Mouse (Mus musculus) bone marrow macrophage, adult 2 months (primary cell): Measurements from ENCODE around the gene Fh1. TPM values are rescaled to one million over a fixed set of nuclear protein-coding genes. Genes with fewer than 3 reads are reported as not detected.

ENCODE experiments used
- H3K27ac ChIP-seq: 2 replicates; pipeline ENCODE4 v1.5.1; 2012; ENCODE audit warnings: low read depth, low read length; ENCODE audit not compliant: insufficient read depth
- H3K4me1 ChIP-seq: 2 replicates; pipeline ENCODE4 v1.6.1; 2012; ENCODE audit warnings: low read length; ENCODE audit not compliant: control insufficient read depth, insufficient read depth
- H3K4me3 ChIP-seq: 2 replicates; pipeline ENCODE4 v1.5.1; 2012; ENCODE audit warnings: mild to moderate bottlenecking, low read length, moderate library complexity; ENCODE audit not compliant: insufficient read depth
- CTCF ChIP-seq: IDR thresholded peaks from 2 replicates; pipeline ENCODE4 v1.5.1; 2012; ENCODE audit warnings: low read depth, mild to moderate bottlenecking, low read length, moderate library complexity
- POLR2A ChIP-seq: IDR thresholded peaks from 2 replicates; pipeline ENCODE4 v1.6.1; 2012; ENCODE audit warnings: mild to moderate bottlenecking, low read depth, low read length, borderline replicate concordance
- polyA plus RNA-seq: library from polyadenylated mRNA; stranded (reverse); fragments of >200 nt; gene quantifications from 2 replicates; pipeline ENCODE4 v1.2.4, GENCODE M21; 2012; ENCODE audit not compliant: missing spikeins, insufficient read depth, insufficient read length

Gene Fh1
- polyA plus RNA-seq, 1 experiment, result 185 TPM

DNA sequence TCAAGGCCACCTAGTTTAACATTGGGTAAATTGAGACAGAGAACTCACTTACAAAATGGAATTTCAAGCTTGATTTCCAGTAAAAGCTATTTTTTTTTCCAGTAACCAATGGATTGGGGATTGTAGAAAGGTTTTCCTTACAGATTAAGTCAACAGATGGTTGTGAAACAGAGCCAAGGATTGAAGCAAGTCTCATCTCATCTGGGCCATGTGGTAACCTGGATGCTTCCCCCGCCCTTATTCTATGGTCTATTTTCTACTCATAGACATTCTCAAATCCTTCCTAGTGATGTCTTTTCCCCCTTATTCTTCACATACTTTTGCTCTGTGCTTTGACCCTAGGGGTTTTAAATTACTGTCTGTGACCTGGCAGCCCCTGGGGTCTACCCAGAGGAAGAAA, 70.8 kb downstream of the Fh1 start:
- TF ChIP-seq POLR2A (no peak), CTCF (no peak)
- Histone ChIP-seq H3K4me3 (no peak overlapping the region), H3K4me1 (no peaks in the 10 kb centered on the region), H3K27ac (no peak overlapping the region)

DNA sequence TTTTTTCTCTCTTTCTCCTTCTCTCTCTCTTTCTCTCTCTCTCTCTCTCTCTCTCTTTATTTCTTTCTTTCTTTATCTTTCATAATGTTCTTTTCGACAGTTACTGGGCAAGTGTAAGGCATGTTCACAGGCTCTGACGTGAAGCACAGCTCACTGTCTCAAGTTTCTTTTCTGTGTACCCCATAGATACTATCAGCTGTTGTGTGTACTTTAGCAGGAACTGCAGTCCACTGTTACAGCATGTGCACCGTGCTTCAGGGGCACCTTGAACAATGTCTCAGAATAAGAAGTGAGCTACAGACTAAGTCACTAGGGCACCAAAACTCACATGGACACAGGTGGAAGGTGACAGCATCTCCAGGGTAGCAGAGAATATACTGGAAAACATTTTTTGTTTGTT, 73.0 kb downstream of the Fh1 start:
- no peak overlapping the region for H3K4me3 ChIP-seq
- no peak overlapping the region for H3K27ac ChIP-seq
- TF ChIP-seq POLR2A (no peak), CTCF (no peak)
- H3K4me1 ChIP-seq, result no peaks in the 10 kb centered on the region

DNA sequence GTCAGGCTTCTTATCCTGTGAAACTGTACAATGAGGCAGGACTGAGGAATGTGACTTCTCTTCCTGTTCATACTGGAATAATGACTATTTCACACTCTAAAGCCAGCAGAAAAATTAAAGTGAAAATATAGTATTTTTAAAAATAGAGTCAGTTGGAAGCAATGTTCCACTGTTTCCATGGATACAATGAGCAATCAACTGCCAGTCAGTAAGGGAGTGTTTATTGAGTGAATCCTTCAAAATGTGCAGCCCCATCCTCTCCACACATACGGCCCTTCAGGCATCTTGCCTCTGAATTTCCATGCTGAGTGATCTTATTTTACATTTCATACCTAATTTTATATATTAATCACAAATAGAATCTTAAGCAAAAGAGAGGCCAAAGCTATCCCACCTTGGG, 74.8 kb downstream of the Fh1 start:
- Histone ChIP-seq H3K27ac (no peak overlapping the region), H3K4me3 (no peak overlapping the region), H3K4me1 (no peaks in the 10 kb centered on the region)
- no peak for TF ChIP-seq CTCF
- TF ChIP-seq POLR2A, result no peak

Other genes with a start within 250 kb of the Fh1 start
- gene Rgs7, start 133.1 kb downstream of the Fh1 start, polyA plus RNA-seq, result not detected in 2 replicates
- 12.3 and 15.5 TPM in 2 replicates for gene Kmo, start 5.3 kb downstream of the Fh1 start, polyA plus RNA-seq
- gene Opn3, start 67.1 kb upstream of the Fh1 start, polyA plus RNA-seq, result 5.7 and 7.6 TPM in 2 replicates
- gene Chml, start 67.3 kb upstream of the Fh1 start, polyA plus RNA-seq, result 9.4 and 9.6 TPM in 2 replicates
- not detected in 2 replicates for gene Wdr64, start 73.0 kb upstream of the Fh1 start, polyA plus RNA-seq